Mouse (Mus musculus): ENCODE measurements at regions not wholly inside any gene's neighbourhood (a gene's known extent, or its start where the extent isn't known, plus 50 kb on each side); places are given as distances from the start of the nearest gene placed in this dataset.
"Not testable (repeated sequence)": the region's sequence is repeated elsewhere in the genome, so short reads cannot be mapped to it uniquely, and the experiment has no call there.

DNA sequence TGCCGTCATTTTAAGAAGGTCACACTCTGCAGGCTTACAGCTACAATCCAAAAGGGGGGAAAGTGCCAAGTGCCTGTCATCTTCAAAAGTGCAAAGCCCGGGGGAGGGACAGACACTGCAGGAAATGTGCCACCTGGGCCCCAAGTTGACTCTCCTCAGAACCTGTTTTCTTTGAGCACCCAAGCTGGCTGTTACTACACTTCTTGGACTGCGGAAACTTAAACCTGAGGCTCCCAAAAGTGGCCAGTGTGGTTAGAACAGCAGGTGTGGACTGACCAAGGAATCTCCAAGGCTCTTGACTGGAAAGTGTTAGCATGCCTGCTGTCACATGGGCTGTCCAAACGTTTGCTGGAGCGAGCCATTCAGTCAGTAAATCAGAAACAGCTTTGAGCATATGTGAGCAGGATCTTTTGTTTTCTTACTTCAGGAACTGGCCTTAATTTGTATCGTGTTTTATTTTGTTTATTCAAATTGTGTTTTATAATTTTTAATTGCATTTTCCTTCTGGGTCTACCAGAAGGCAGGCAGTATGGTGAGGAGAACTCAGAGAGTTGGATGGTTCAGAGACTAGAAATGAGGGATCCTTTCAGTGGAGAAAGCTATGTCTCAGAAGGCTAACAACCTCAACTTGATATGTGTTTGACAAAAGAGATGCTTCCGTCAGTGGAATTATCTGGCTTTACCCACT lies 168.4 kb upstream of the Frmd6 start:
- Histone ChIP-seq H3K9ac (no peak overlapping the region), H3K9me3 (replicated peaks) (no peaks in the 10 kb centered on the region), H3K4me2 (replicated peaks) (no peak overlapping the region), H3K4me1 (no peaks in the 10 kb centered on the region), H3K27ac (no peak overlapping the region), H3K36me3 (no peaks in the 10 kb centered on the region), H3K4me3 (no peak overlapping the region), H3K27me3 (no peaks in the 10 kb centered on the region)
- WGBS: 72% methylated on average over 7 of the region's 7 CpGs
- no peak for ATAC-seq (ENCODE audit: low FRiP score)

DNA sequence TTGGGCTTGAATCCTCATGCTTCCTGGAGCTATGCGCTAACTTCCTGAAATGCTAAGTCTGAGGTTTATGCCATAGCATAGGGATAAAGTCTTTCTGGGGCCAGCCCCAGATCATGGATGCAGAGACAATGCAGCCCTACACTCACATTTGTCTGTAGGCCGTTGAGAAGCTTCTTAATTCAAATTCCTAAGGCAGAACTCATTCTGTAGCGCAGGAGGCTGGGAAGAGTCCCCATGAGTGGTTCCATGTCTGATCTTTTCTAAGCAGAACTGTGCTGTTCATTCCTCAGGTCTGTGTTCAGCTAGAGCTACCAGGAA lies 167.9 kb upstream of the Frmd6 start:
- no peak overlapping the region for H3K4me3 ChIP-seq
- H3K9me3 ChIP-seq (replicated peaks): no peaks in the 10 kb centered on the region
- H3K27me3 ChIP-seq: no peaks in the 10 kb centered on the region
- H3K36me3 ChIP-seq: no peaks in the 10 kb centered on the region
- H3K9ac ChIP-seq: no peak overlapping the region
- 82% methylated on average over 3 of the region's 3 CpGs for WGBS
- ATAC-seq (ENCODE audit: low FRiP score): no peak
- no peak overlapping the region for H3K27ac ChIP-seq
- no peaks in the 10 kb centered on the region for H3K4me1 ChIP-seq
- H3K4me2 ChIP-seq (replicated peaks): no peak overlapping the region

DNA sequence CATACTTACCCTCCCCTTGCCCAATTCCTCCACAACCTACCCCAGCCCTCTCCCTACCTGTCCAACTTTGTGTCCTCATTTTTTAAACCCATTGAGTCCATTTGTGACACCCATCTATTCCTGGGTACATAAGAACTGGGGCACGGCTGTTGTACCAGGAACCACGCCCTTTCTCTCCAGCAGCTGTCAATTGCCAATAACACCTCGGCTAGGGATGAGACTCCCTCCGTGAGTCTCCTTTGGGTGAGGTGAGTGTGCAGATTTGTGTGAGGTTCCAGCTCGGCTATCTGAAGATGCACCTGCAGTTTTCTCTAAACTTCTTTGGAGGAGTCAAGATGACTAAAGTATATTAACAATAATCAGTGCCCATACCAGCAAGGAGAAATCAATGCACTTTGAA lies 167.2 kb upstream of the Frmd6 start:
- H3K27me3 ChIP-seq: no peaks in the 10 kb centered on the region
- H3K9ac ChIP-seq: no peak overlapping the region
- H3K36me3 ChIP-seq: no peaks in the 10 kb centered on the region
- ATAC-seq (ENCODE audit: low FRiP score): no peak
- H3K4me1 ChIP-seq: no peaks in the 10 kb centered on the region
- no peak overlapping the region for H3K4me2 ChIP-seq (replicated peaks)
- no peak overlapping the region for H3K27ac ChIP-seq
- H3K9me3 ChIP-seq (replicated peaks): no peaks in the 10 kb centered on the region
- H3K4me3 ChIP-seq: no peak overlapping the region
- WGBS: 88% methylated on average over 5 of the region's 5 CpGs

DNA sequence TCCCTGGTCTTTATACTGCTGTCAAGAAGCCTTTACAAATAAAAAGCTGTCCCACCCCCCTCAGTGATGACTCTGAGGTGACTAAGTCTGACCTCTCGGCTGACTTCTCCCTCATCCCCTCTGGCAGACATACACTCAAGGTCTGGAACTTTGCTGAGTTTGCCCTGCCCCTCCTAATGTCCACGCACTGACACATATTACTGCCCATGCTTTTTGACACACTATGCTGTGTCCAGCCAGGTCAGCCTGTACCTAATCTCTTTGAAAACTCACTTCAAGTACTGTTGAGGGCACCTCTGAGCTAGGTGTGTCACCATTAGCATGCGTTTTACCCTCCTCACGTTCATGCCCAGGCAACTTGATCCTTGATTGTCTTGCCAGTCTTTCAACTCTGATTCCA lies 164.9 kb upstream of the Frmd6 start:
- Histone ChIP-seq H3K36me3 (no peaks in the 10 kb centered on the region), H3K4me2 (replicated peaks) (no peak overlapping the region), H3K4me1 (no peaks in the 10 kb centered on the region), H3K27ac (no peak overlapping the region), H3K9ac (no peak overlapping the region), H3K4me3 (no peak overlapping the region), H3K27me3 (no peaks in the 10 kb centered on the region), H3K9me3 (replicated peaks) (no peaks in the 10 kb centered on the region)
- no peak for ATAC-seq (ENCODE audit: low FRiP score)
- 83% methylated on average over 4 of the region's 4 CpGs for WGBS

DNA sequence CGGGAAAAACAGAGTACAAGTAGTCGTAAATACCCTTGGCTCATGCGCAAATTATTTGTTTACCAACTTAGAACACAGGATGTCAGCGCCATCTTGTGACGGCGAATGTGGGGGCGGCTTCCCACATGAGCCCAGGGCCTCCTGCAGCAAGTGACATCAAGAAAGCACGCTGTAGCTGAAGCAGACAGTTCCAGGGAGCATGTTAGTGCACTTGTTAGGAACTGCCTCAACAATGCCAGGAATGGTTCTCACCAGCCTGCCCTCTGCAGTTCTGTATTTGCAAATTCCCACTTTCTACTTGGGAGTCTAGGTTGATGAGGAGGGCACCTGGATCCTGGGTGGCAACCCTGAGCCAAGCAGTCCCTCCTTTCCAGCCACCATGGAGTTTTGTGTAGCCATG lies 157.2 kb upstream of the Frmd6 start:
- not testable (repeated sequence) for H3K4me1 ChIP-seq; H3K27ac ChIP-seq; H3K27me3 ChIP-seq; H3K9ac ChIP-seq; H3K36me3 ChIP-seq; H3K9me3 ChIP-seq (replicated peaks); H3K4me2 ChIP-seq (replicated peaks); ATAC-seq (ENCODE audit: low FRiP score); H3K4me3 ChIP-seq
- 94% methylated on average over 6 of the region's 8 CpGs for WGBS

DNA sequence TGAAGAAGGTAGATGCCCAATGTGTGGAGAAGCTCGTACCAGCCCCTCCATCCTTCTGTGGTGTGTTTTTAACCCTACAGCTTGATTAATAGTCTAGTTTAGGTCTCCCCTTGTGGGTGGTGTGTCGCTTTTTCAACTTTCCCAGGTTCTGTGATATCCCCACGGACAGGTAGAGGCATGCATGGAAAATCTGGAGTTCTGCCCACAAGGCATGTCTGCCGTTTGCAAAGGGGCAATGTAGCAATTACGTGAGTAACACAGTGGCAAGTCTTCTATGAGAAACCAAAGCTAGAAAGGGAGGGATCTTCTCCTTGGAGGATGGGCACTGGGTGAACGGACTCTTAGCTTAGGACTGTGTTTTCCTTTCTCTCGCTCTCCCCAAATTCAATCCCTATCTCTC lies 153.2 kb upstream of the Frmd6 start:
- H3K9me3 ChIP-seq (replicated peaks): no peaks in the 10 kb centered on the region
- 91% methylated on average over 7 of the region's 7 CpGs for WGBS
- H3K4me2 ChIP-seq (replicated peaks): no peak overlapping the region
- no peak overlapping the region for H3K27ac ChIP-seq
- H3K36me3 ChIP-seq: no peaks in the 10 kb centered on the region
- no peaks in the 10 kb centered on the region for H3K4me1 ChIP-seq
- no peak for ATAC-seq (ENCODE audit: low FRiP score)
- H3K27me3 ChIP-seq: no peaks in the 10 kb centered on the region
- H3K4me3 ChIP-seq: no peak overlapping the region
- no peak overlapping the region for H3K9ac ChIP-seq

DNA sequence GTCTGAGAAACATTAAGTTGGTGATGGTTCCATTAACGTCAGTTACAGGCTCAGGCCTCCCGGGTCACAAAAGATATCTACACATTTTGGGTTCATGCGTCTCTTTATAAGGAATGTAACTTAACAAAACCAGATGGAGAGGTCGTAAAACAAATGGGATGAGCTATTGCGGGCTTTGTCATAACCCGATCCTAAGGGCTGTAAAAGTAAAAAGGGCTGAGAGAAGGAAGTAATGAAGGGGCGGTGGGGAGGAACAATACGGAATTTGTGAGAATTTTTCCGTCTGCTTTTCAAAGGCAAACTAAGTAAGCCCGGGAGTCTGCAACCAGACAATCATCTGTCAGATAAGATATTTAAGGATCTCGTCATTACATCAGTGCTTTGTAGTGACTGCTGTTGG lies 152.1 kb upstream of the Frmd6 start:
- no peak overlapping the region for H3K27ac ChIP-seq
- no peak overlapping the region for H3K4me3 ChIP-seq
- H3K27me3 ChIP-seq: no peaks in the 10 kb centered on the region
- 86% methylated on average over 11 of the region's 11 CpGs for WGBS
- H3K4me1 ChIP-seq: no peaks in the 10 kb centered on the region
- no peak for ATAC-seq (ENCODE audit: low FRiP score)
- no peaks in the 10 kb centered on the region for H3K36me3 ChIP-seq
- no peak overlapping the region for H3K4me2 ChIP-seq (replicated peaks)
- no peak overlapping the region for H3K9ac ChIP-seq
- no peaks in the 10 kb centered on the region for H3K9me3 ChIP-seq (replicated peaks)

DNA sequence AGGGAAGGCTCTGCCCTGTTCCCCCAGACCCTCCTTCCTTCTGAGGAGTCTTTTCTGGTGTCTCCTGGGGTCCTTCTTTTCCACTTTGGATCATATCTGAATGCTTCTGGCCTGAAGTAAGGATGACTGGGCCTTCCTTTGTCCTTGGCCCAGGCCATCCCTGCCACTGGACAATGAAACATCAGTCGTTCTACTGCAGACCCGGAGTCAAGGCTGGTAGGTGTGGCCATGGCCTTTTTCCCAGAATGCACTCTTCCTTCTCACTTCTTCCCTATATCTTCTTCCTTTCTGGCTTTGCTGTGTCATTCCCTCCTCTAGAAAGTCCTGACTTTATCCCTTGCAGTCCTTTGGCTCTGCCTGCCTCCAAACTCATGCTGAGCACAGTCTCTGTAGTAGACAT lies 151.2 kb upstream of the Frmd6 start:
- Histone ChIP-seq H3K27ac (no peak overlapping the region), H3K4me1 (no peaks in the 10 kb centered on the region), H3K27me3 (no peaks in the 10 kb centered on the region), H3K4me2 (replicated peaks) (no peak overlapping the region), H3K36me3 (no peaks in the 10 kb centered on the region), H3K9ac (no peak overlapping the region), H3K4me3 (no peak overlapping the region), H3K9me3 (replicated peaks) (no peaks in the 10 kb centered on the region)
- ATAC-seq (ENCODE audit: low FRiP score): no peak
- 85% methylated on average over 2 of the region's 2 CpGs for WGBS

DNA sequence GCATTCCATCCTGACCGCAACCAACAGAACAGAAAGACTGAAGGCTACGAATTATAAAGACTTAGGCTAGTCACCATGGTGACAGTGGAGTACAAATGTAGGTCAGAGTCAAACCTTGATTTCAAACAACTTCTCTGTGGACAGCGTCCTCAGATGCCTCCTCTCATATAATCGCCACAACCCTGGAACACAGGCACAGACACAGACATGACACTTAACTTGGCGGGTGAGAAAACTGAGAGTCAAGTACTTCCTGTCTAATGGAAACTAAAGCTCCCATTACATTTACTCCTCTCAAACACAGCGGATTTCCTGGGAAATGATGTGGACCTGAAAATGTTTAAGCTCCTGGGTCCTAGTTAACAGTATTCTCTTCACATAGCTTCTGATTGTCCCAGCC lies 149.5 kb upstream of the Frmd6 start:
- no peak overlapping the region for H3K9ac ChIP-seq
- H3K36me3 ChIP-seq: no peaks in the 10 kb centered on the region
- no peak overlapping the region for H3K4me3 ChIP-seq
- ATAC-seq (ENCODE audit: low FRiP score): no peak
- 84% methylated on average over 6 of the region's 6 CpGs for WGBS
- H3K9me3 ChIP-seq (replicated peaks): no peaks in the 10 kb centered on the region
- no peaks in the 10 kb centered on the region for H3K27me3 ChIP-seq
- H3K4me2 ChIP-seq (replicated peaks): no peak overlapping the region
- H3K4me1 ChIP-seq: peaks cover 3% of the 10 kb centered on the region; the same call in 1 of the 2 replicates
- no peak overlapping the region for H3K27ac ChIP-seq

DNA sequence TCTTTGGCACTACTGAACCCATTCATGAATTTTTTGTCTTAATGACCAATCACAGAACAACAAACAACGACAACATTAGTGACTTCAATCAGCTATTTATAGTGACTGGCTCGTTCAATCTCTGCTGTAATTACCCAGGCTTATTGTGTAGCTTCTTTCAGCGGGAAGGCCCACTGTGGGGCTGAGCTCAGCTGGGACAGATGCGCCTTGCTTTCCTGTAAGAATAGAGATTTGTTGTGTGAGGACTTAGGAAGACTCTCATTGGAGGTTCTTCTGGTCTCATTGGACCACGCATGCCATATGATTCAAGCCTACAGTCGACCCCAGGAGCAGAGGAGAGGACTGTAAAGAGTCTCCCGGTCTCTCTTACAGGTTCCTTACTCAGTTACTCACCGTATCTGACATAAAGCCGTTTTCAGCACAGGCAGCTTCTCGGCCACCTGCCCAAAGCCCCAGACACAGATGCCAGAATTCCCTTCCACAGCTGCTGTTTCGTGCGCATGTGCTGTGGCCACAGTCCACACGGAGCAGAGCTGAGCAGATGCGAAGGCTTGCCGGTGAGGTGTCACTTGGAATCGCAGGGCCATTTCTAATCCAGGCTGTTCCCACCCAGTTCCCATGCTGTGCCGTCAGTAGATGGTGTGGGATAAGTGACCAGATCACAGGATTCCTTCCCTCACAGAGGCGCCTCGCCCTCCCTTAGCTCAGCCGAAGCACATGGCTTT lies 145.5 kb upstream of the Frmd6 start:
- Histone ChIP-seq H3K36me3 (no peaks in the 10 kb centered on the region), H3K27ac (no peak overlapping the region)
- ATAC-seq (ENCODE audit: low FRiP score): 0 out of 2 replicates have a peak, but pooled peaks have one; percentile 32

DNA sequence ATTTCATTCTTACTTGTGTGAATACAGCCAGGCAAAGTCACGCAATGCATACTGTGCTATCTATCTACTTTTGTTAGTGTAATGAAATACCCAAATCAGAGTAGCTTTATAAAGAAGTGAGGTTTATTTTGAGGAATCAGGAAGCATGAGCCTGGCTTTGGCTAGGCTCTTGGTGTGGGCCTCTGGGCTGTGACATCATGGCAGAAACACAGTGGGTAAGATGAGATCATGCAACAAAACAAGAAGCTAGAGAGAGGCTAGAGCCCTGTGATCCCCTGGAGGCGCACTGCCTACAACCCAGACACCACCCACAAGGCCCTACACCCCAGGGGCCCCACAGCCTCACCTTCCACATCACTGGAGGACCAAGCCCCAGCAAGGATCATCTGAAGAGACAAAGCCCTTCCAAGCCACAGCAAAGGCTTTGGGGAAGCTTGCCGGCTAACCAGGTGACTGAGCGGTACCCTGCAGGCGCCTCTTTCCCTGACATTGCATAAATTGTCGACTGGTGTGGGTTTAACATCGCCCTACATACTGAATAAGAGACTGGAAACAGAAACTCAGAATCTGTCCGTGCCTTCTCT lies 143.8 kb upstream of the Frmd6 start:
- H3K4me3 ChIP-seq: no peak overlapping the region
- peaks cover 6% of the 10 kb centered on the region; the same call in 1 of the 2 replicates for H3K4me1 ChIP-seq
- H3K9ac ChIP-seq: no peak overlapping the region
- no peaks in the 10 kb centered on the region for H3K36me3 ChIP-seq
- no peaks in the 10 kb centered on the region for H3K9me3 ChIP-seq (replicated peaks)
- no peak overlapping the region for H3K4me2 ChIP-seq (replicated peaks)
- no peaks in the 10 kb centered on the region for H3K27me3 ChIP-seq
- H3K27ac ChIP-seq: no peak overlapping the region
- WGBS: 91% methylated on average over 8 of the region's 8 CpGs
- no peak for ATAC-seq (ENCODE audit: low FRiP score)

More for the DNA sequence above, 145.5 kb upstream of the Frmd6 start:
- H3K4me3 ChIP-seq: no peak overlapping the region
- no peak overlapping the region for H3K9ac ChIP-seq
- H3K4me2 ChIP-seq (replicated peaks): no peak overlapping the region
- H3K27me3 ChIP-seq: no peaks in the 10 kb centered on the region
- H3K4me1 ChIP-seq: peaks cover 3% of the 10 kb centered on the region; the same call in 1 of the 2 replicates
- WGBS: 73% methylated on average over 20 of the region's 20 CpGs
- H3K9me3 ChIP-seq (replicated peaks): no peaks in the 10 kb centered on the region

DNA sequence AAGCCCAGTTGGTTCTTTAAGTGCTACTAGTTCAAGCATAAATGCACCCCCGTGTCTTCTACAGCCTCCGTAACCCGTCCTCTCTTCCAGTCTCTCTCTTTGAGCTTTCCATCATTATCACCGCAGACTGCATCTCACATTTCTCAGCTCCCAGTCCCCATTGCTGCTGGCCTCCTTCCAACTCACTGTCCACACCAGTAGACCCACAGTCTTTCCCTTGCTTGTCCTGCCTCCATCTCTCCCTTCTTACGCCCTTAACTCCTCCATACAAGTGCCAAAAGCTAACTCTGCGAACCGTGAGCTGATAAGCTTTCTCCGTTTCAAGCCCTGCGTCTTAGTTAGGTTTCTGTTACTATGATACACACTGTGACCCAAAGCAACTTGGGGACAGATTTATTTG lies 141.0 kb upstream of the Frmd6 start:
- WGBS: 86% methylated on average over 9 of the region's 9 CpGs
- no peaks in the 10 kb centered on the region for H3K27me3 ChIP-seq
- H3K9me3 ChIP-seq (replicated peaks): no peaks in the 10 kb centered on the region
- H3K4me3 ChIP-seq: no peak overlapping the region
- H3K4me1 ChIP-seq: peaks cover 8% of the 10 kb centered on the region
- H3K27ac ChIP-seq: no peak overlapping the region
- H3K36me3 ChIP-seq: no peaks in the 10 kb centered on the region
- H3K9ac ChIP-seq: no peak overlapping the region
- no peak for ATAC-seq (ENCODE audit: low FRiP score)
- H3K4me2 ChIP-seq (replicated peaks): no peak overlapping the region

DNA sequence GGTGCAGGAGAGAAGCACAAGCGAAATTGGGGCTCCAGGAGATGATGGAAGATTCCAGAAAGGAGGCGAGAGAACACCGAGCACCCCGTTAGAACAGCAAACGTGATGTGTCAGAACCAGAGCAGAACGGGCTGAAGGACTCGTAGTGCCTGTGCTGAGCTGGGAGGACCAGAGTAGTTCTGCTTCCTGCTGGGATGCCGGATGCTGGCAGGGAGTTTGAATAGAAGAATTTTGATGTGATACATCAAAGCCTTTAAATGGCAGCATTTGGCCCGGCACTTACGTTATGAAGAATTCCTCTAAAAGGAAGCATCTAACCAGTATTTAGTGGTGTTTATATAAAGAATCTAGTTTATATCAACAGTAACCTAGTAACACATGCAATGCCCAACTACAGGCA lies 139.9 kb upstream of the Frmd6 start:
- Histone ChIP-seq H3K4me2 (replicated peaks) (no peak overlapping the region), H3K4me3 (no peak overlapping the region), H3K27me3 (no peaks in the 10 kb centered on the region), H3K9me3 (replicated peaks) (no peaks in the 10 kb centered on the region), H3K4me1 (peaks cover 10% of the 10 kb centered on the region), H3K27ac (no peak overlapping the region), H3K36me3 (no peaks in the 10 kb centered on the region), H3K9ac (no peak overlapping the region)
- 81% methylated on average over 10 of the region's 10 CpGs for WGBS
- ATAC-seq (ENCODE audit: low FRiP score): no peak
